Mouse (Mus musculus): ENCODE results near the gene Gm4498.
"Not testable (repeated sequence)": the region's sequence is repeated elsewhere in the genome, so short reads cannot be mapped to it uniquely, and the experiment has no call there.

Gm4498 gene

GRCm38 (mm10) chr7:20233728-20234127 lies at the start of gene Gm4498:
Gene Gm4498, minus strand, starts transcription at chr7:20233828.
- DNase-seq (ENCODE audit: low read depth, low spot score) = not testable (repeated sequence)

GRCm38 (mm10) chr7:20262734-20263133 lies 29.1 kb upstream of the Gm4498 start, which contains the start of gene Gm5890:
Gene Gm5890, minus strand, starts transcription at chr7:20262834.
- not testable (repeated sequence) for DNase-seq (ENCODE audit: low read depth, low spot score)

- DNase-seq (ENCODE audit: low read depth, low spot score) = not testable (repeated sequence)
Measured at GRCm38 (mm10) chr7:20205507-20205906, 28.1 kb downstream of the Gm4498 start, which contains the start of gene Gm6164. Gene Gm6164, minus strand, starts transcription at chr7:20205607.

GRCm38 (mm10) chr7:20193410-20193809 lies 40.2 kb downstream of the Gm4498 start, which contains the start of gene Vmn1r95:
Gene Vmn1r95, plus strand, starts transcription at chr7:20193710.
- not testable (repeated sequence) for DNase-seq (ENCODE audit: low read depth, low spot score)

Data from R1 (cell line).